Mouse (Mus musculus) hindbrain, embryonic 13.5 days (tissue): ENCODE measurements at regions not wholly inside any gene's neighbourhood (a gene's known extent, or its start where the extent isn't known, plus 50 kb on each side); places are given as distances from the start of the nearest gene placed in this dataset.

Source experiments
- ATAC-seq: fragments of 200-750 bp; cut with Nextera tagmentation; 2 replicates; pipeline ENCODE4 v1.8.0; 2017; ENCODE audit warnings: moderate TSS enrichment; ENCODE audit not compliant: low FRiP score
- H3K27ac ChIP-seq: fragments of 300-500 bp; sonication (generic); 2 replicates; pipeline ENCODE4 v1.5.1; 2015; ENCODE audit warnings: inconsistent platforms, mild to moderate bottlenecking, moderate library complexity
- H3K27me3 ChIP-seq: fragments of 300-500 bp; sonication (generic); 2 replicates; pipeline ENCODE4 v1.6.1; 2015; ENCODE audit warnings: mild to moderate bottlenecking, inconsistent platforms
- H3K36me3 ChIP-seq: fragments of 300-500 bp; sonication (generic); 2 replicates; pipeline ENCODE4 v1.6.1; 2015; ENCODE audit warnings: mild to moderate bottlenecking, inconsistent platforms
- H3K4me1 ChIP-seq: fragments of 300-500 bp; sonication (generic); replicated peaks from 2 replicates; pipeline ENCODE4 v1.6.1; 2015; ENCODE audit warnings: inconsistent platforms
- H3K4me2 ChIP-seq: fragments of 300-500 bp; sonication (generic); 2 replicates; pipeline ENCODE4 v1.6.1; 2015; ENCODE audit warnings: inconsistent platforms, mild to moderate bottlenecking, moderate library complexity
- H3K4me3 ChIP-seq: fragments of 300-500 bp; sonication (generic); 2 replicates; pipeline ENCODE4 v1.5.1; 2015; ENCODE audit warnings: mild to moderate bottlenecking, inconsistent platforms
- H3K9ac ChIP-seq: fragments of 300-500 bp; sonication (generic); 2 replicates; pipeline ENCODE4 v1.6.1; 2015; ENCODE audit warnings: mild to moderate bottlenecking, inconsistent platforms
- H3K9me3 ChIP-seq: fragments of 300-500 bp; sonication (generic); 2 replicates; pipeline ENCODE4 v1.6.1; 2016; ENCODE audit warnings: inconsistent platforms
- WGBS: fragments of 180-500 bp; shearing (Covaris S2); methylation state at CpG from one replicate; pipeline ENCODE4 v1.1.7; 2015; 5-methylcytosine and 5-hydroxymethylcytosine counted together

DNA sequence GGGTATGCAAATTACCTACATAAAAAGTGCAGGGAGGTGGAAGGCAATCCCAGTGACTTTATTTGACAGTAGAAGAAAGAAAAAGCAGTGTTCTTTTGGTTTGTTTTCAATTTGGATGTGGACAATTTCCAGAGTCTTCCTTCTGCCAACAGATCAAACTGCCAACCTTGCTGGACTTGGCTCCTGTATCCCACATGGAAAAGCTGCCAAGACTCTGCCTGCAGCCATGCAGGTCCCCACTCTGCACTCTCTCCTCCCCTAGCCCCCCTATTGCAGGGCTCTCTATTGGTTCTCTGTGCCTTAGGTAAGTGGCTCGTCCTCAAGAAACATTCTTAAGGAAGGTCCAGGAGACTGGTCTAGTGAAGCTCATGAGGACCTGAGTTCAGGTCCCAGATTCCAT lies 255.2 kb upstream of the Arpp21 start:
- no peak overlapping the region for H3K9ac ChIP-seq
- H3K9me3 ChIP-seq: no peaks in the 10 kb centered on the region
- H3K4me2 ChIP-seq: no peak overlapping the region
- H3K4me1 ChIP-seq: no peaks in the 10 kb centered on the region
- H3K36me3 ChIP-seq: no peaks in the 10 kb centered on the region
- H3K4me3 ChIP-seq: no peak overlapping the region
- no peaks in the 10 kb centered on the region for H3K27me3 ChIP-seq
- no peak overlapping the region for H3K27ac ChIP-seq
- WGBS: 84% methylated on average over 1 of the region's 1 CpGs
- no peak for ATAC-seq

DNA sequence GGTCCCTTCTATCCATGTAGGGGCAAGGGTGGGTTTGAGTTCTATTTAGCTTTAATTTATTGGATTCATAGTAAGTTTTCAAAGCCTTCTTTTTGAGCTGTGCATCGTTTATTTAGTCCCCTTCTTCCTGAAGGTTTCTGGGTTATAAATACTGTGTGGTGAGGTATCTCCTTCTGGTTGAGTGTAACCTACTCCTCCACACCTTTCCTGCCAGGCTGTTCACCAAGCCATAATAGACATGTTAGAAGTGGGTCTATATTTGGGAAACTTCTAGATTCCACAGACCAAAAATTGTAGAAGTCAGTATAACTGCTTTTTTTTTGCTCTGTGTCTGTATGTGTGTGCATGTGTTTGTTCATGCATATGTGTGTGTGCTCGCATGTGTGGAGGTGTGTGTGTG lies 240.9 kb upstream of the Arpp21 start:
- no peak overlapping the region for H3K4me2 ChIP-seq
- WGBS: 88% methylated on average over 2 of the region's 2 CpGs
- H3K27ac ChIP-seq: no peak overlapping the region
- H3K9ac ChIP-seq: no peak overlapping the region
- H3K27me3 ChIP-seq: no peaks in the 10 kb centered on the region
- no peaks in the 10 kb centered on the region for H3K36me3 ChIP-seq
- no peaks in the 10 kb centered on the region for H3K9me3 ChIP-seq
- H3K4me1 ChIP-seq: no peaks in the 10 kb centered on the region
- no peak overlapping the region for H3K4me3 ChIP-seq
- no peak for ATAC-seq

DNA sequence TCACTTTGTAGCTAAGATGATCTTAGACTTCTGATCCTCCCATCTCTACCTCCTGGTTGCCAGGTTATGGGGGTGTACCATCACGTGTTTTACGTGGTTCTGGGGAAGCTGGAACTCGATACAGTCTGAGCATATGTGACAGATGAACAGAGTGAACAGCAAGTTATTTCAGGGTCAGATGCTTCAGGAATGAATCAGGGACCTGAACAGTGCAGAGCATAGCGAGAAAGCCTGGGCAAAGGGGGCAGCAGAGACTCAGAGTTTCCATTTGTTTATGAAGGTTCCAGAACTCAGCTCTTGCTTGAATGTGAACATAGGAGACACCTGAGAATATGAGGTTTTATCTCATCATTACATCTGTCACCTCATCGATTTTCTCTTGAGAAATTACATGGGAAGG lies 221.9 kb upstream of the Arpp21 start:
- Histone ChIP-seq H3K9ac (no peak overlapping the region), H3K27ac (no peak overlapping the region), H3K4me2 (no peak overlapping the region), H3K4me1 (peaks cover 9% of the 10 kb centered on the region), H3K27me3 (no peaks in the 10 kb centered on the region), H3K4me3 (no peak overlapping the region), H3K36me3 (no peaks in the 10 kb centered on the region), H3K9me3 (no peaks in the 10 kb centered on the region)
- ATAC-seq: no peak
- 82% methylated on average over 5 of the region's 5 CpGs for WGBS

DNA sequence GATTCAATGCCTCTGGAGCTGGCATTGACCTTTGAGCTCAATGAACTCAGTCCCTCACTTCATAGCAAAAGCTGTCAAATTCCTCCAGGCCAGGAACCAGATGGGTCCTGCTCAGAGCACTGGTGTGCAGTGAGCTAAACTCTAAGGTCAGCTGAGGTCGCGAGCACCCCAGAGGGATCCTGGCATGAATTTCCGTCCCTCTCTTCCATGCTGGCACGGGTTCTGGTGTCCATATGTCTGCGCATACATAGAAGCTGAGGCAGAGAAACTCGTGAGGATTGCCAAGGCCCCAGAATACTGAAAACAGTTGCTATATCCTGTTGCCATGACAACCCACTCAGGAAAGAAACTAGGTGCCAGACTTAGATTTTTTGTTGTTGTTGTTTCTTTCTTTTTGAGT lies 219.0 kb upstream of the Arpp21 start:
- Histone ChIP-seq H3K27me3 (no peaks in the 10 kb centered on the region), H3K9me3 (no peaks in the 10 kb centered on the region), H3K27ac (no peak overlapping the region), H3K36me3 (no peaks in the 10 kb centered on the region), H3K4me3 (no peak overlapping the region), H3K4me2 (no peak overlapping the region), H3K4me1 (peaks cover 9% of the 10 kb centered on the region), H3K9ac (no peak overlapping the region)
- ATAC-seq: no peak; the same call in 1 of the 2 replicates
- WGBS: 47% methylated on average over 6 of the region's 6 CpGs

DNA sequence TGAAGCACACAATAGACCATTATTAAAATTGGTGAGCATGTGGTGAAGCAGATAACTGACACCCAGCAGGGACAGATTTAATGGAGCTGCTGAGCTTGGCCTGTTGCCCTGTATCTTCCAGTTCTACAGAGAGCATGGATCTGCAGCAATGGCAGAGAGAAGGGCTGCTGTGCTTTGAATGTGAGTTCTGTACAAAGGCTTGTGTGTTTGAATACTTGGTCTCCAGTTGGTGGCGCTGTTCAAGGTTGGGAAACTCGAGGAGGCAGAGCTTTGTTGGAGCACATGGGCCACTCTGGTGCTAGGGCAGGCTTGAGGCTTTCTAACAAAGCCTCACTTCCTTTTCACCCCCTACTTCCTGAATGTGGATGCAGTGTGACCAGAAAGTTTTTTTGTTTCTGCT lies 211.8 kb upstream of the Arpp21 start:
- Histone ChIP-seq H3K27ac (0 out of 2 replicates have a peak overlapping the region, but pooled peaks have one; percentile 8), H3K4me2 (no peak overlapping the region)
- WGBS: 13% methylated on average over 2 of the region's 2 CpGs

GRCm38 (mm10) chr9:112446981-112447380 lies 211.2 kb upstream of the Arpp21 start:
- Histone ChIP-seq H3K27ac (peak overlapping the region; percentile 60), H3K9me3 (no peaks in the 10 kb centered on the region), H3K27me3 (no peaks in the 10 kb centered on the region), H3K9ac (no peak overlapping the region), H3K4me1 (peaks cover 4% of the 10 kb centered on the region; the same call in 1 of the 2 replicates), H3K36me3 (no peaks in the 10 kb centered on the region), H3K4me3 (no peak overlapping the region), H3K4me2 (no peak overlapping the region)
- WGBS: 52% methylated on average over 3 of the region's 3 CpGs
- no peak for ATAC-seq

More for the DNA sequence above, 211.8 kb upstream of the Arpp21 start:
- Histone ChIP-seq H3K4me1 (peaks cover 4% of the 10 kb centered on the region; the same call in 1 of the 2 replicates), H3K36me3 (no peaks in the 10 kb centered on the region), H3K9me3 (no peaks in the 10 kb centered on the region), H3K9ac (no peak overlapping the region), H3K4me3 (no peak overlapping the region), H3K27me3 (no peaks in the 10 kb centered on the region)
- ATAC-seq: peak; percentile 86

DNA sequence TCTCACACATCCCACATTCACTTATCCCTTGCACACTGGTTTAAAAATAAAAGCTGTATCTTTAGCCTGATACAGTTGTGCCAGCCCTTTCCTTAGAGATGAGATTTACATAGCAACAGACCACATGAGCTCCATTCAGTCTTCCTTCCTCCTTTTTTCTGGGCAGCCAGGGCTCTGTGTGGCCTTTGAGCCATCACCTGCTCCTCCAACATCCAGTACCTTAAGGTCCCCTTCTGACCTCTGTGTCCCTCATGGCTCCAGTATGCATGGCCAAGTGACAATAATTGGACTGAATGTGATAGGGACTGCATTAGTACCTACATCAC lies 210.3 kb upstream of the Arpp21 start:
- Histone ChIP-seq H3K9ac (no peak overlapping the region), H3K4me1 (peaks cover 4% of the 10 kb centered on the region; the same call in 1 of the 2 replicates), H3K27me3 (no peaks in the 10 kb centered on the region), H3K9me3 (no peaks in the 10 kb centered on the region), H3K4me2 (no peak overlapping the region), H3K36me3 (no peaks in the 10 kb centered on the region), H3K27ac (0 out of 2 replicates have a peak overlapping the region, but pooled peaks have one; percentile 20), H3K4me3 (no peak overlapping the region)
- no peak for ATAC-seq

DNA sequence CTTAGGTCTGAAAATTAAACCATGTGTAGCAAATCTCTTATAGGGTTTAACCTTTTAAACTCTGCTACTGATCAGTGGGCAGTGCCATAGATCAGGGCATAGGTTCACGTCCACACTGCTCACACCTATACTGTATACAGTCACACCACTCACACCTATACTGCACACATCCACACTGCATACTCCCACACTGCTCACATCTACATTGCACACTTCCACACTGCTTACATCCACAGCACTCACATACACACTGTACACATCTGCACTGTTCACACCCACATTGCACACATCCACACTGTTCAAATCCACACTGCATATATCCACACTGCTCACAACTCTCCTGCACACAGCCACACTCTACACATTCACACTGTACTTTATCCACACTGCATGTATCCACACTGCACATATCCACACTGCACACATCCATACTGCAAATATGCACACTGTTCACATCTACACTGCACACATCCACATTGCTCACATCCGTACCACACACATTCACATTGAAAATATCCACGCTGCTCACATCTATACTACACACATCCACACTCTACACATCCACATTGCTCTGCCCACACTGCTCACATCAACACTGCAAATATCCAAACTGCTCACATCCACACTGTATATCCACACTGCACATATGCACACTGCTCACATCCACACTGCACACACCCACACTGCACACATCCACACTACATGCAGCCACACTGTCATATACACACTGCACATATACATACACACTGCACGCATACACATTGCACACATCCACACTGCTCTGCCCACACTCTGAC lies 209.7 kb upstream of the Arpp21 start:
- Histone ChIP-seq H3K9ac (no peak overlapping the region), H3K4me3 (no peak overlapping the region), H3K4me2 (no peak overlapping the region), H3K4me1 (peaks cover 4% of the 10 kb centered on the region; the same call in 1 of the 2 replicates), H3K27ac (no peak overlapping the region), H3K36me3 (no peaks in the 10 kb centered on the region), H3K9me3 (no peaks in the 10 kb centered on the region), H3K27me3 (no peaks in the 10 kb centered on the region)
- peak; percentile 59 for ATAC-seq
- 96% methylated on average over 4 of the region's 4 CpGs for WGBS

GRCm38 (mm10) chr9:112444220-112444619 lies 208.5 kb upstream of the Arpp21 start:
- WGBS: 80% methylated on average over 2 of the region's 2 CpGs
- H3K36me3 ChIP-seq: no peaks in the 10 kb centered on the region
- no peak for ATAC-seq

GRCm38 (mm10) chr9:112436094-112436493 lies 200.4 kb upstream of the Arpp21 start:
- H3K4me1 ChIP-seq: no peaks in the 10 kb centered on the region
- H3K4me3 ChIP-seq: no peak overlapping the region
- H3K4me2 ChIP-seq: no peak overlapping the region
- no peaks in the 10 kb centered on the region for H3K9me3 ChIP-seq
- no peaks in the 10 kb centered on the region for H3K27me3 ChIP-seq
- 96% methylated on average over 2 of the region's 2 CpGs for WGBS
- H3K27ac ChIP-seq: no peak overlapping the region
- no peaks in the 10 kb centered on the region for H3K36me3 ChIP-seq
- ATAC-seq: no peak
- no peak overlapping the region for H3K9ac ChIP-seq

More at GRCm38 (mm10) chr9:112444220-112444619, 208.5 kb upstream of the Arpp21 start:
- Histone ChIP-seq H3K27ac (no peak overlapping the region), H3K9me3 (no peaks in the 10 kb centered on the region), H3K4me2 (no peak overlapping the region), H3K9ac (no peak overlapping the region), H3K4me3 (no peak overlapping the region), H3K4me1 (peaks cover 4% of the 10 kb centered on the region; the same call in 1 of the 2 replicates), H3K27me3 (no peaks in the 10 kb centered on the region)

DNA sequence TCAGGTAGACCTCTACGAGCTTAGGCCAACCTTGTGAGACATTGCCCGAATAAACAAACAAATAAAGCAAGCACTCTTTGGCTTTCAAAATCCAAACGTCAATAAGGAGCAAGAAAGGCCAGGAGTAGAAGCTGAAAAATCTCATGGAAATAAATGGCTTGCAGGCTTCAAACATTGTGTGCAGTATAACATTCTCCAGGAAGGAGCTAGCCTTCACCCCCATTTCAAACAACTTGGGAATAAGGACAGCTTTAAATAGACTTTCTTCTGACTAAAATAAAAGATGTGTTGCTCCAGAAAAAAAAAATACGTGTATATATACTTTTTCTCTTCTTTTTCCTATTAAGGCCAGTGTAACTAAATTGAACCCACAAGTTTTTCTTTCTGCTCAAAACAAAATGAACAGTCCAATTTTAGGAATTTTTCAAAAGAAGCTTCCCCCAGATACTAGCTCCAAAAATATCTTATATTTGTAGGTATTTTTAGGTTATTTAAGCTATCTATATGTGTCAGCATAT lies 196.2 kb upstream of the Arpp21 start:
- no peak overlapping the region for H3K9ac ChIP-seq
- no peak for ATAC-seq
- no peaks in the 10 kb centered on the region for H3K27me3 ChIP-seq
- no peak overlapping the region for H3K27ac ChIP-seq
- no peak overlapping the region for H3K4me3 ChIP-seq
- H3K4me1 ChIP-seq: no peaks in the 10 kb centered on the region
- no peaks in the 10 kb centered on the region for H3K36me3 ChIP-seq
- no peaks in the 10 kb centered on the region for H3K9me3 ChIP-seq
- 78% methylated on average over 4 of the region's 4 CpGs for whole genome bisulfite sequencing
- no peak overlapping the region for H3K4me2 ChIP-seq

DNA sequence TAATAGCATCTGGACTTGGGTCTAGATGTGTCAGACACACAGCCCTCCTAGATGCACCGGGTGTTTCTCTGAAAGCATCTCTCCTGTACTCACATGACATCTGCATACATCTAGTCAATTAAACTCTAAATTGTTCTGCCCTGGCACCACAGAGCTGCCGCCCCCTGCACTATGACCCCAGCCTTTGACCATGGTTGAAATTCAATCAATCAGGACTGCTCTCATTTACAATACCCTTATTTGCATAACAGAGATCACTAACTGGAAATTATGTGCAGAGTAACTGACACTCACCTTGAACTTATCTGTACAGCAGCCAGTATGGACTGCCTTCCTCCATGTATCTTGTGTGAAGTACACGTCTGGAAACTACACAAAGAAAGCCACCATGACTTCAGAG lies 193.5 kb upstream of the Arpp21 start:
- Histone ChIP-seq H3K27ac (no peak overlapping the region), H3K36me3 (no peaks in the 10 kb centered on the region), H3K27me3 (no peaks in the 10 kb centered on the region), H3K4me3 (no peak overlapping the region), H3K9me3 (no peaks in the 10 kb centered on the region), H3K4me2 (no peak overlapping the region), H3K9ac (no peak overlapping the region), H3K4me1 (no peaks in the 10 kb centered on the region)
- no peak for ATAC-seq
- WGBS: 43% methylated on average over 3 of the region's 3 CpGs

DNA sequence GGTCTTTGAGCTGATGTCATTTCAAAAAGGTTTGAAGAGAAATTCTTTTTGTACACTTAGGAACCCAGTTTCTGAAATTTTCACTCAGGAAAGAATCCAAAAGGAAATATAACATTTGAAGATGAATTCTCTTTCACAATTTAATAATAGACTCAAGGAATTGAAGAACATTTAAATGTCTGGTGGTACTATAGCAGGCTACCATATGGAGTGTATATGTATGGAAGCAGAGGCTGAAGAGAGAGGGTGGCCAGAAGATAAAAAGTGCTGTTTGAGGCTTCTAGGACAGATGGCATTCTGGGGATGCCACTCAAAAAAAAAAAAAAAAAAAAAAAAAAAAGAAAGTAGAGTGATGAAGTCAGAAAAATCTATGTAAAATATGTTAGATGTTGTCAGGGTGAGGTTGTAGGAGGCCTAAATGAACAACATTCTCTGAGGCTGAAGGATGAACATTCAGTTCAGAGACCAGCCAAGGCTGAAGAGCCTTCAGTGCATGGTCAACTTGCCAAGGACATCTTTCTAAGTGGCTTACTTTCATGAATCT lies 170.1 kb upstream of the Arpp21 start:
- H3K4me1 ChIP-seq: no peaks in the 10 kb centered on the region
- H3K4me2 ChIP-seq: no peak overlapping the region

More for the DNA sequence above, 170.1 kb upstream of the Arpp21 start:
- no peak overlapping the region for H3K4me3 ChIP-seq
- H3K9me3 ChIP-seq: peaks cover 7% of the 10 kb centered on the region
- H3K9ac ChIP-seq: no peak overlapping the region
- H3K27me3 ChIP-seq: no peaks in the 10 kb centered on the region
- no peaks in the 10 kb centered on the region for H3K36me3 ChIP-seq
- no peak overlapping the region for H3K27ac ChIP-seq
- ATAC-seq: no peak
